Mouse (Mus musculus) brain, embryonic 14.5 days (tissue): ENCODE measurements around the gene Icmt.

Source experiments
- CTCF ChIP-seq: fragments of 200-500 bp; IDR thresholded peaks from 2 replicates; pipeline ENCODE4 v1.5.1; 2012; ENCODE audit warnings: inconsistent platforms, mild to moderate bottlenecking, moderate library complexity, borderline replicate concordance; ENCODE audit not compliant: insufficient read depth, insufficient read length; ENCODE audit errors: extremely low read depth
- POLR2A ChIP-seq: fragments of 200-500 bp; IDR thresholded peaks from 2 replicates; pipeline ENCODE4 v1.6.1; 2012; ENCODE audit warnings: mild to moderate bottlenecking, inconsistent platforms, borderline replicate concordance; ENCODE audit not compliant: poor library complexity, insufficient read depth, insufficient read length, severe bottlenecking; ENCODE audit errors: extremely low read depth

DNA sequence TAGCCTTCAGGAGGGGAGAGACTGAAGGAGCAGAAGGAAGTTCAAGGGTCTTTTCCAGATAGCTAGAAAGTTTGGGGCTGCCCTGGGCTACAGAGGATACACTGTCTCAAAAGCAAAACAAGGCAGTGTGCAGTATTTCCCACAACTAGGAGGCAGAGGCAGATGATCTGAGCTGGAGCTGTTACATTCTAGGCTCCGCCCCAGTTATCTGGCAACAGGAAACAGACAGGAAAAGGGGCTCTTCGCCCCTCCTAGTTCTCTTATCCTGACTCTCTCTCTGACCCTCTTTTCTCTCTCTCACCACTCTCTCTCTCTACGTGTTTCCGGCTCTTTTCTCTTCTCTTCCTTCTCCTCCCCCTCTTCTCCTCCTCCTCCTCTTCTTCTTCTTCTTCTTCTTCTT is 1.1 kb upstream of the Icmt start:
- TF ChIP-seq CTCF (no peak), POLR2A (no peak)
